Mouse (Mus musculus) forebrain, embryonic 12.5 days (tissue): ENCODE data around the gene Kif18a. TPM values are rescaled to one million over a fixed set of nuclear protein-coding genes. Genes with fewer than 3 reads are reported as not detected.

Source experiments
- ATAC-seq: fragments of 200-750 bp; cut with Nextera tagmentation; 2 replicates; pipeline ENCODE4 v1.8.0; 2017; ENCODE audit warnings: moderate TSS enrichment; ENCODE audit not compliant: low FRiP score
- H3K27ac ChIP-seq: fragments of 300-500 bp; sonication (generic); 2 replicates; pipeline ENCODE4 v1.5.1; 2016; ENCODE audit warnings: mild to moderate bottlenecking
- H3K27me3 ChIP-seq: fragments of 300-500 bp; sonication (generic); 2 replicates; pipeline ENCODE4 v1.6.1; 2016; ENCODE audit warnings: mild to moderate bottlenecking
- H3K36me3 ChIP-seq: fragments of 300-500 bp; sonication (generic); replicated peaks from 2 replicates; pipeline ENCODE4 v1.6.1; 2016; ENCODE audit warnings: mild to moderate bottlenecking
- H3K4me1 ChIP-seq: fragments of 300-500 bp; sonication (generic); 2 replicates; pipeline ENCODE4 v1.6.1; 2016
- H3K4me2 ChIP-seq: fragments of 300-500 bp; sonication (generic); 2 replicates; pipeline ENCODE4 v1.6.1; 2016; ENCODE audit warnings: mild to moderate bottlenecking, moderate library complexity
- H3K4me3 ChIP-seq: fragments of 300-500 bp; sonication (generic); replicated peaks from 2 replicates; pipeline ENCODE4 v1.5.1; 2016; ENCODE audit warnings: mild to moderate bottlenecking
- H3K9ac ChIP-seq: fragments of 300-500 bp; sonication (generic); 2 replicates; pipeline ENCODE4 v1.6.1; 2016; ENCODE audit warnings: mild to moderate bottlenecking
- H3K9me3 ChIP-seq: fragments of 300-500 bp; sonication (generic); 2 replicates; pipeline ENCODE4 v1.6.1; 2016
- WGBS: fragments of 180-500 bp; shearing (Covaris S2); methylation state at CpG from one replicate; pipeline ENCODE4 v1.1.7; 2016; 5-methylcytosine and 5-hydroxymethylcytosine counted together
- polyA plus RNA-seq: library from polyadenylated mRNA; unstranded; fragments of >200 nt; fragmentation: Nextera tagmentation; extraction: Ambion mirVana; gene quantifications from 2 replicates; pipeline ENCODE4 v1.2.1, GENCODE M21; 2016

Kif18a gene
- polyA plus RNA-seq, 1 experiment from 2014 or later: 38.8 TPM

DNA sequence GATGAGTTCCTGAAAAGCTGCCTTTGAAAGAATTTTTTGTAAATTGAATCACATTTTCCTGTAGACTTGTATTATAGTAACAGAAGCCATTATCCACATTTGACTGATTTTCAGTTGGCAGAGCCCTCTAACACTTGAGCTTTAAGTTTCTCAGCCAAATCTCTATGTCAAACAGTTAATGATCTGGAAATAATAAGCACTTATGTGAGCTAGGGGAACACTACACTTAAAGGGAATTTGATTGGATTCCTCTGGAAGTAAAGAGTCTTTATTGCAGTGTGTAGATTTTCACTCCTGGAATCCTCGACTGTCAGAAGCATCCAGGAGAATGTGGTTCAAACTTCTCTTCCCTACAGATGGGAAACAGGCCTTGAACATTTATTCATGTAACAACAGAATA, 105.7 kb downstream of the Kif18a start:
- no peak overlapping the region for H3K27ac ChIP-seq
- ATAC-seq: no peak
- H3K4me2 ChIP-seq: no peak overlapping the region
- WGBS: 21% methylated on average over 1 of the region's 1 CpGs
- no peaks in the 10 kb centered on the region for H3K9me3 ChIP-seq
- H3K4me3 ChIP-seq: no peak overlapping the region
- no peak overlapping the region for H3K9ac ChIP-seq
- no peaks in the 10 kb centered on the region for H3K27me3 ChIP-seq
- no peaks in the 10 kb centered on the region for H3K36me3 ChIP-seq
- H3K4me1 ChIP-seq: 0 out of 2 replicates have a peak, but pooled peaks cover 2% of the 10 kb centered on the region

- Histone ChIP-seq H3K27me3 (no peaks in the 10 kb centered on the region), H3K36me3 (no peaks in the 10 kb centered on the region), H3K9ac (no peak overlapping the region), H3K4me1 (0 out of 2 replicates have a peak, but pooled peaks cover 2% of the 10 kb centered on the region), H3K27ac (no peak overlapping the region), H3K4me3 (no peak overlapping the region), H3K4me2 (no peak overlapping the region), H3K9me3 (no peaks in the 10 kb centered on the region)
- 85% methylated on average over 5 of the region's 5 CpGs for WGBS
- ATAC-seq: no peak
These were observed 108.2 kb downstream of the Kif18a start for GRCm38 (mm10) chr2:109388733-109389132.

- no peak overlapping the region for H3K4me3 ChIP-seq
- H3K4me2 ChIP-seq: no peak overlapping the region
- 0 out of 2 replicates have a peak, but pooled peaks cover 2% of the 10 kb centered on the region for H3K4me1 ChIP-seq
- H3K9me3 ChIP-seq: no peaks in the 10 kb centered on the region
- H3K27me3 ChIP-seq: no peaks in the 10 kb centered on the region
- WGBS: 37% methylated on average over 1 of the region's 1 CpGs
- no peak overlapping the region for H3K27ac ChIP-seq
- no peak overlapping the region for H3K9ac ChIP-seq
- ATAC-seq: peak; percentile 71
- H3K36me3 ChIP-seq: no peaks in the 10 kb centered on the region
These were observed 109.4 kb downstream of the Kif18a start for GRCm38 (mm10) chr2:109389977-109390376.

Other genes starting within 250 kb of the Kif18a start
- 11.4 and 12.9 TPM in 2 replicates for gene Mettl15, start within 50 bp of the Kif18a start, polyA plus RNA-seq